Comparison of ENCODE assay signal across 13 mouse cellular contexts in the genomic region with DNA sequence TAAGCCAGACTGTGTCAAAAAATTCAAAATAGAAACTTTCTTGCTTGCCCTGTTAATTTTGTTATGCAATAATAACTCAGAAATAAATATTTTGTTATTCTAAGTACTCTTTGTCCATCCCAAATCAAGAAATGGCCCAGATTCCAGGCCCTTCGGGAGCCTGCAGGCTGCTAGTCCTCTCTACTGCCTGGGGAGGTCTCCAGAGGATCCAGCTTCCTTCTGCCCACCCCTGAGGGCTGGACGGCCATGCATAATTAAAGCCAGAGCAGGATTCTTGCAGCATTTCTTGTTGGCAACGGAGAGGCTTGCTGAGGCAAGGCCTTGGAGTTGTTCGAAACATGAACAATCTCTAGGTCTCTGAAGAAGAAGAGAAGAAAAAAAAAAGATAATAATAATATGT.
DNase-seq lines count a peak whose midpoint lies in the region; ATAC-seq and TF ChIP-seq lines count a peak whose summit lies in the region.
"Had no signal": no experiment of that assay in that cellular context is flagged by ENCODE, and none has a peak within 500 bp of the region (broad histone marks: within the 10 kb centered on the region; RNA-seq: fewer than 3 reads in every experiment).

No protein-coding gene starts in this region.

- no peaks in the 10 kb centered on the region for H3K9me3 ChIP-seq in lung, embryonic 16.5 days (ENCODE audit: control insufficient read depth, low read length)
- H3K9me3 ChIP-seq in midbrain, postnatal 0 days (ENCODE audit: low read length) = no peaks in the 10 kb centered on the region
- H3K9me3 ChIP-seq: hindbrain, embryonic 12.5 days had no signal

- H3K4me2 ChIP-seq in lung, embryonic 16.5 days (ENCODE audit: low read depth, low read length) = no peak overlapping the region
- H3K4me2 ChIP-seq in midbrain, postnatal 0 days (ENCODE audit: low read depth, low read length, poor library complexity, severe bottlenecking) = no peak overlapping the region
- H3K4me2 ChIP-seq: hindbrain, embryonic 12.5 days had no signal

- peaks cover 13% of the 10 kb centered on the region for H3K4me1 ChIP-seq in lung, embryonic 16.5 days (replicated peaks; ENCODE audit: control insufficient read depth, insufficient read depth, low read length)
- 0 out of 2 replicates have a peak, but pooled peaks cover 4% of the 10 kb centered on the region for H3K4me1 ChIP-seq in midbrain, postnatal 0 days (ENCODE audit: insufficient read depth, low read length)

- DNase-seq in embryo, embryonic 11 days = peak; percentile 38
- no peak for DNase-seq in embryo, embryonic 10 days (ENCODE audit: low spot score)
- DNase-seq in 3T3-L1 (ENCODE audit: low read depth, low spot score) = peak; percentile 27
- DNase-seq in gastrocnemius, postnatal 25 days = peak; percentile 74
- no peak for DNase-seq in retina, postnatal 1 day
- DNase-seq in midbrain, postnatal 0 days (ENCODE audit: low spot score) = no peak
- DNase-seq: cerebellum, postnatal 14 days; kidney, adult 18-20 months; liver had no signal

- no peaks in the 10 kb centered on the region for H3K36me3 ChIP-seq in lung, embryonic 16.5 days (ENCODE audit: control insufficient read depth, insufficient read depth, low read length)
- H3K36me3 ChIP-seq in midbrain, postnatal 0 days (ENCODE audit: insufficient read depth, low read length) = no peaks in the 10 kb centered on the region
- H3K36me3 ChIP-seq: hindbrain, embryonic 12.5 days had no signal

- no peak for TF ChIP-seq CTCF in midbrain, postnatal 0 days (IDR thresholded peaks at IDR 0.05)

- no peak overlapping the region for H3K27ac ChIP-seq in lung, embryonic 16.5 days (ENCODE audit: low read length)
- H3K27ac ChIP-seq in midbrain, postnatal 0 days (ENCODE audit: low read depth, low read length) = no peak overlapping the region
- H3K27ac ChIP-seq: hindbrain, embryonic 12.5 days; layer of hippocampus, adult 2 months had no signal

- 59% methylated on average over 4 of the region's 4 CpGs for WGBS in lung, embryonic 16.5 days
- 56% methylated on average over 4 of the region's 4 CpGs for WGBS in midbrain, postnatal 0 days

- 0 out of 2 replicates have a peak, but pooled peaks have one; percentile 37 for ATAC-seq in lung, embryonic 16.5 days (ENCODE audit: low read depth)
- ATAC-seq in megakaryocyte-erythroid progenitor cell, adult 5-6 weeks (replicated peaks; ENCODE audit: low FRiP score, low TSS enrichment, poor library complexity, severe bottlenecking) = no peak
- ATAC-seq in midbrain, postnatal 0 days (ENCODE audit: low FRiP score) = no peak

- H3K27me3 ChIP-seq in lung, embryonic 16.5 days (ENCODE audit: control insufficient read depth, insufficient read depth, low read depth, low read length) = no peaks in the 10 kb centered on the region
- no peaks in the 10 kb centered on the region for H3K27me3 ChIP-seq in midbrain, postnatal 0 days (ENCODE audit: insufficient read depth, low read length)
- H3K27me3 ChIP-seq: hindbrain, embryonic 12.5 days had no signal

- H3K9ac ChIP-seq in lung, embryonic 16.5 days (ENCODE audit: low read length) = no peak overlapping the region
- no peak overlapping the region for H3K9ac ChIP-seq in midbrain, postnatal 0 days (replicated peaks; ENCODE audit: low read length, poor library complexity, severe bottlenecking)
- H3K9ac ChIP-seq: hindbrain, embryonic 12.5 days had no signal

- no peak overlapping the region for H3K4me3 ChIP-seq in lung, embryonic 16.5 days (ENCODE audit: low read length)
- no peak overlapping the region for H3K4me3 ChIP-seq in midbrain, postnatal 0 days (ENCODE audit: low read depth, low read length)
- H3K4me3 ChIP-seq: hindbrain, embryonic 12.5 days; layer of hippocampus, adult 2 months had no signal

Comparison
In these comparisons a context has a peak if more than half of its experiments do, and no peak if none do; other contexts are left out.
1. DNase-seq: peak in embryo, embryonic 11 days (single experiment), 3T3-L1 (single experiment) and gastrocnemius, postnatal 25 days (single experiment); none in embryo, embryonic 10 days (single experiment), retina, postnatal 1 day (single experiment) and midbrain, postnatal 0 days (single experiment).